9 mouse cellular contexts compared by ENCODE assay signal in genomic region chr9:51152079-51152752, GRCm38 (mm10). TPM values are rescaled to one million over a fixed set of nuclear protein-coding genes. Genes with fewer than 3 reads are reported as not detected.
DNase-seq lines count a peak whose midpoint lies in the region; ATAC-seq and TF ChIP-seq lines count a peak whose summit lies in the region.
"Had no signal": no experiment of that assay in that cellular context is flagged by ENCODE, and none has a peak within 500 bp of the region (broad histone marks: within the 10 kb centered on the region; RNA-seq: fewer than 3 reads in every experiment).

No protein-coding gene starts in this region.

- no peaks in the 10 kb centered on the region for H3K27me3 ChIP-seq in ES-Bruce4 (ENCODE audit: control insufficient read depth, insufficient read depth, low read length, poor library complexity, severe bottlenecking)
- H3K27me3 ChIP-seq in heart, embryonic 16.5 days (ENCODE audit: control insufficient read depth, insufficient read depth, low read length), result peaks cover 9% of the 10 kb centered on the region; the same call in 1 of the 2 replicates
- H3K27me3 ChIP-seq in liver, embryonic 11.5 days (replicated peaks; ENCODE audit: control insufficient read depth, insufficient read depth, low read length), result no peaks in the 10 kb centered on the region
- peaks cover 7% of the 10 kb centered on the region; the same call in 1 of the 2 replicates for H3K27me3 ChIP-seq in neural tube, embryonic 13.5 days

- TF ChIP-seq CTCF in ES-Bruce4 (IDR thresholded peaks at IDR 0.05; ENCODE audit: low read depth, low read length), result peak; percentile 29

- no peaks in the 10 kb centered on the region for H3K9me3 ChIP-seq in ES-Bruce4 (replicated peaks; ENCODE audit: control insufficient read depth, insufficient read depth, low read length, poor library complexity, severe bottlenecking)
- no peaks in the 10 kb centered on the region for H3K9me3 ChIP-seq in heart, embryonic 16.5 days (replicated peaks; ENCODE audit: control insufficient read depth, low read length)
- no peaks in the 10 kb centered on the region for H3K9me3 ChIP-seq in liver, embryonic 11.5 days (ENCODE audit: control insufficient read depth, low read length)
- no peaks in the 10 kb centered on the region for H3K9me3 ChIP-seq in neural tube, embryonic 13.5 days

- TF ChIP-seq EP300 in ES-Bruce4 (IDR thresholded peaks at IDR 0.05; ENCODE audit: insufficient read depth, low read depth, low read length), result no peak

- H3K4me3 ChIP-seq in ES-Bruce4 (ENCODE audit: low read depth, low read length), result no peak overlapping the region
- no peak overlapping the region for H3K4me3 ChIP-seq in heart, embryonic 16.5 days (ENCODE audit: low read length)
- H3K4me3 ChIP-seq in liver, embryonic 11.5 days (ENCODE audit: low read depth, low read length), result no peak overlapping the region
- no peak overlapping the region for H3K4me3 ChIP-seq in neural tube, embryonic 13.5 days

- H3K4me2 ChIP-seq in heart, embryonic 16.5 days (ENCODE audit: low read depth, low read length), result peak overlapping the region; percentile 28
- H3K4me2 ChIP-seq in liver, embryonic 11.5 days, result peak overlapping the region; percentile 34; the same call in 1 of the 2 replicates
- H3K4me2 ChIP-seq in neural tube, embryonic 13.5 days, result no peak overlapping the region

- no peaks in the 10 kb centered on the region for H3K4me1 ChIP-seq in ES-Bruce4 (ENCODE audit: control insufficient read depth, insufficient read depth, low read length)
- peaks cover 3% of the 10 kb centered on the region; the same call in 1 of the 2 replicates for H3K4me1 ChIP-seq in heart, embryonic 16.5 days (ENCODE audit: control insufficient read depth, insufficient read depth, low read length)
- no peaks in the 10 kb centered on the region for H3K4me1 ChIP-seq in liver, embryonic 11.5 days (replicated peaks; ENCODE audit: control insufficient read depth, insufficient read depth, low read length)
- H3K4me1 ChIP-seq in neural tube, embryonic 13.5 days (replicated peaks), result 0 out of 2 replicates have a peak, but pooled peaks cover 5% of the 10 kb centered on the region

- no peaks in the 10 kb centered on the region for H3K36me3 ChIP-seq in ES-Bruce4 (ENCODE audit: control insufficient read depth, insufficient read depth, low read length, poor library complexity, severe bottlenecking)
- H3K36me3 ChIP-seq in heart, embryonic 16.5 days (ENCODE audit: control insufficient read depth, insufficient read depth), result no peaks in the 10 kb centered on the region
- H3K36me3 ChIP-seq in liver, embryonic 11.5 days (ENCODE audit: control insufficient read depth, insufficient read depth, low read length), result no peaks in the 10 kb centered on the region
- no peaks in the 10 kb centered on the region for H3K36me3 ChIP-seq in neural tube, embryonic 13.5 days

- WGBS in heart, embryonic 16.5 days, result 18% methylated on average over 13 of the region's 13 CpGs
- 16% methylated on average over 12 of the region's 13 CpGs for WGBS in liver, embryonic 11.5 days
- 18% methylated on average over 13 of the region's 13 CpGs for WGBS in neural tube, embryonic 13.5 days

- peak; percentile 50 to 70 for DNase-seq in adrenal gland, postnatal 36 days
- peak; percentile 65 for DNase-seq in fibroblast of lung, adult 2 months (ENCODE audit: low read depth)
- DNase-seq in kidney, postnatal 14 days, result peak; percentile 74
- DNase-seq in liver, embryonic 11.5 days (ENCODE audit: low spot score), result peak; percentile 65
- peak; percentile 38 for DNase-seq in yolk sac, embryonic 10.5 days (ENCODE audit: low spot score)

- TF ChIP-seq POLR2A in ES-Bruce4 (IDR thresholded peaks at IDR 0.05; ENCODE audit: insufficient read depth, low read length), result no peak

- no peak overlapping the region for H3K27ac ChIP-seq in ES-Bruce4 (ENCODE audit: insufficient read depth, low read length)
- no peak overlapping the region for H3K27ac ChIP-seq in heart, embryonic 16.5 days (ENCODE audit: low read length)
- no peak overlapping the region for H3K27ac ChIP-seq in liver, embryonic 11.5 days (ENCODE audit: low read depth, low read length)
- H3K27ac ChIP-seq in neural tube, embryonic 13.5 days (replicated peaks), result no peak overlapping the region
- H3K27ac ChIP-seq: macrophage had no signal

- ATAC-seq in heart, embryonic 16.5 days (replicated peaks; ENCODE audit: extremely low read depth, insufficient read depth, low FRiP score), result 0 out of 2 replicates have a peak, but pooled peaks have one; percentile 37
- ATAC-seq in liver, embryonic 11.5 days (replicated peaks; ENCODE audit: low FRiP score), result no peak
- peak; percentile 56 for ATAC-seq in neural tube, embryonic 13.5 days (ENCODE audit: low read depth)

- no peak overlapping the region for H3K9ac ChIP-seq in ES-Bruce4 (ENCODE audit: low read depth, poor library complexity, severe bottlenecking)
- H3K9ac ChIP-seq in heart, embryonic 16.5 days (ENCODE audit: low read length), result no peak overlapping the region
- H3K9ac ChIP-seq in liver, embryonic 11.5 days (ENCODE audit: low read depth, low read length), result no peak overlapping the region
- no peak overlapping the region for H3K9ac ChIP-seq in neural tube, embryonic 13.5 days

RNA-seq across cellular contexts. Expression of gene Gm32742, which starts 13.1 kb away (rescaled TPM):
- polyA plus RNA-seq in ES-Bruce4 (2011; ENCODE audit: insufficient read depth, insufficient read length, low read depth, missing spikeins), result not detected in 2 replicates
- not detected for total RNA-seq in adrenal gland, postnatal 36 days (2021)
- polyA plus RNA-seq in heart, embryonic 16.5 days (2015; fragmentation: Nextera tagmentation; extraction: Ambion mirVana), result 0.07 and 0.09 TPM in 2 replicates
- polyA plus RNA-seq in liver, embryonic 11.5 days (2014; fragmentation: Nextera tagmentation; extraction: Ambion mirVana), result 0.04 TPM in 1 of 2 replicates, not detected in the other
- 0.06 TPM in 1 of 2 replicates, not detected in the other for polyA plus RNA-seq in neural tube, embryonic 13.5 days (2015; fragmentation: Nextera tagmentation; extraction: Ambion mirVana)
- polyA plus RNA-seq: macrophage had no signal

RNA-seq across cellular contexts. Expression of gene 4833427G06Rik, which starts 50.3 kb away (rescaled TPM):
- not detected in 2 replicates for polyA plus RNA-seq in ES-Bruce4 (2011; ENCODE audit: insufficient read depth, insufficient read length, low read depth, missing spikeins)
- under 1 TPM in 1 of 2 experiments, not detected in 1; 0.49 TPM for total RNA-seq in adrenal gland, postnatal 36 days (2021)
- polyA plus RNA-seq in heart, embryonic 16.5 days (2015; fragmentation: Nextera tagmentation; extraction: Ambion mirVana), result 0.29 and 0.56 TPM in 2 replicates
- polyA plus RNA-seq in liver, embryonic 11.5 days (2014; fragmentation: Nextera tagmentation; extraction: Ambion mirVana), result not detected in 2 replicates
- polyA plus RNA-seq in neural tube, embryonic 13.5 days (2015; fragmentation: Nextera tagmentation; extraction: Ambion mirVana), result 0.60 TPM in 1 of 2 replicates, not detected in the other
- polyA plus RNA-seq: macrophage had no signal
